Mouse (Mus musculus) midbrain, embryonic 16.5 days (tissue): Measurements from ENCODE around the gene Gns. TPM values are rescaled to one million over a fixed set of nuclear protein-coding genes. Genes with fewer than 3 reads are reported as not detected.
A peak's percentile ranks its signal among the peaks of the same experiment; 100 is the strongest.

Experiments
- ATAC-seq: fragments of 200-750 bp; cut with Nextera tagmentation; 2 replicates; pipeline ENCODE4 v1.8.0; 2017; ENCODE audit warnings: moderate TSS enrichment
- H3K27ac ChIP-seq: fragments of 300-500 bp; sonication (generic); 2 replicates; pipeline ENCODE4 v1.5.1; 2014; ENCODE audit warnings: mild to moderate bottlenecking, low read length, mixed read lengths
- H3K27me3 ChIP-seq: fragments of 300-500 bp; sonication (generic); 2 replicates; pipeline ENCODE4 v1.6.1; 2014; ENCODE audit warnings: low read depth, low read length, mixed read lengths; ENCODE audit not compliant: control insufficient read depth, insufficient read depth
- H3K36me3 ChIP-seq: fragments of 300-500 bp; sonication (generic); 2 replicates; pipeline ENCODE4 v1.6.1; 2014; ENCODE audit warnings: mild to moderate bottlenecking, low read length, moderate library complexity, mixed read lengths; ENCODE audit not compliant: control insufficient read depth, insufficient read depth
- H3K4me1 ChIP-seq: fragments of 300-500 bp; sonication (generic); 2 replicates; pipeline ENCODE4 v1.6.1; 2014; ENCODE audit warnings: mild to moderate bottlenecking, low read length, mixed read lengths; ENCODE audit not compliant: control insufficient read depth, insufficient read depth
- H3K4me2 ChIP-seq: fragments of 300-500 bp; sonication (generic); 2 replicates; pipeline ENCODE4 v1.6.1; 2014; ENCODE audit warnings: mild to moderate bottlenecking, low read length, mixed read lengths
- H3K4me3 ChIP-seq: fragments of 300-500 bp; sonication (generic); 2 replicates; pipeline ENCODE4 v1.5.1; 2014; ENCODE audit warnings: low read depth, mild to moderate bottlenecking, low read length, moderate library complexity, mixed read lengths
- H3K9ac ChIP-seq: fragments of 300-500 bp; sonication (generic); 2 replicates; pipeline ENCODE4 v1.6.1; 2014; ENCODE audit warnings: low read depth, low read length, mixed read lengths
- H3K9me3 ChIP-seq: fragments of 300-500 bp; sonication (generic); replicated peaks from 2 replicates; pipeline ENCODE4 v1.6.1; 2014; ENCODE audit warnings: mild to moderate bottlenecking, low read length, mixed read lengths; ENCODE audit not compliant: control insufficient read depth, poor library complexity, severe bottlenecking
- WGBS: fragments of 180-500 bp; shearing (Covaris S2); extraction: QIAGEN DNeasy Blood & Tissue Kit; methylation state at CpG from one replicate; pipeline ENCODE4 v1.1.7; 2014; 5-methylcytosine and 5-hydroxymethylcytosine counted together
- polyA plus RNA-seq: library from polyadenylated mRNA; unstranded; fragments of >200 nt; fragmentation: Nextera tagmentation; extraction: Ambion mirVana; gene quantifications from 2 replicates; pipeline ENCODE4 v1.2.1, GENCODE M21; 2015

Gene Gns
- polyA plus RNA-seq, 1 experiment from 2014 or later, result 38.3 TPM

- Histone ChIP-seq H3K36me3 (no peaks in the 10 kb centered on the region), H3K27ac (no peak overlapping the region), H3K27me3 (peaks cover 22% of the 10 kb centered on the region), H3K4me2 (peak overlapping the region; percentile 89), H3K9ac (no peak overlapping the region), H3K9me3 (no peaks in the 10 kb centered on the region), H3K4me1 (peaks cover 12% of the 10 kb centered on the region), H3K4me3 (peak overlapping the region; percentile 48)
- ATAC-seq, result no peak
- 36% methylated on average over 15 of the region's 15 CpGs for whole genome bisulfite sequencing
These were observed 13.1 kb upstream of the Gns start for GRCm38 (mm10) chr10:121351692-121352290.

- H3K9ac ChIP-seq, result no peak overlapping the region
- H3K4me2 ChIP-seq, result no peak overlapping the region
- H3K9me3 ChIP-seq, result no peaks in the 10 kb centered on the region
- no peak overlapping the region for H3K4me3 ChIP-seq
- no peak overlapping the region for H3K27ac ChIP-seq
- 90% methylated on average over 2 of the region's 2 CpGs for WGBS
- ATAC-seq, result no peak
- no peaks in the 10 kb centered on the region for H3K27me3 ChIP-seq
- H3K4me1 ChIP-seq, result peaks cover 3% of the 10 kb centered on the region
- no peaks in the 10 kb centered on the region for H3K36me3 ChIP-seq
These were observed 4.5 kb upstream of the Gns start for GRCm38 (mm10) chr10:121360358-121360757.

GRCm38 (mm10) chr10:121363201-121363600 lies 1.7 kb upstream of the Gns start:
- Histone ChIP-seq H3K36me3 (no peaks in the 10 kb centered on the region), H3K4me3 (no peak overlapping the region), H3K9ac (no peak overlapping the region), H3K9me3 (no peaks in the 10 kb centered on the region), H3K4me1 (peaks cover 16% of the 10 kb centered on the region), H3K27me3 (no peaks in the 10 kb centered on the region), H3K27ac (no peak overlapping the region), H3K4me2 (no peak overlapping the region)
- no peak for ATAC-seq
- 81% methylated on average over 8 of the region's 8 CpGs for WGBS

GRCm38 (mm10) chr10:121364306-121364705 lies 584 bp upstream of the Gns start:
- Histone ChIP-seq H3K9me3 (no peaks in the 10 kb centered on the region), H3K9ac (peak overlapping the region; percentile 83; the same call in 1 of the 2 replicates), H3K4me2 (peak overlapping the region; percentile 73), H3K27ac (no peak overlapping the region), H3K4me1 (peaks cover 16% of the 10 kb centered on the region), H3K27me3 (no peaks in the 10 kb centered on the region), H3K4me3 (peak overlapping the region; percentile 81), H3K36me3 (no peaks in the 10 kb centered on the region)
- peak; percentile 15; the same call in 1 of the 2 replicates for ATAC-seq
- 33% methylated on average over 15 of the region's 15 CpGs for WGBS

- no peak for ATAC-seq
- WGBS, result 10% methylated on average over 9 of the region's 9 CpGs
- H3K27ac ChIP-seq, result no peak overlapping the region
- H3K9me3 ChIP-seq, result no peaks in the 10 kb centered on the region
- H3K4me1 ChIP-seq, result peaks cover 16% of the 10 kb centered on the region
- no peaks in the 10 kb centered on the region for H3K27me3 ChIP-seq
- 0 out of 2 replicates have a peak, but pooled peaks cover 2% of the 10 kb centered on the region for H3K36me3 ChIP-seq
- peak overlapping the region; percentile 73 for H3K4me2 ChIP-seq
- H3K9ac ChIP-seq, result peak overlapping the region; percentile 83
- peak overlapping the region; percentile 81 for H3K4me3 ChIP-seq
These were observed 937 bp downstream of the Gns start for GRCm38 (mm10) chr10:121365781-121366272.

GRCm38 (mm10) chr10:121367271-121367670 lies 2.4 kb downstream of the Gns start:
- H3K4me1 ChIP-seq, result peaks cover 16% of the 10 kb centered on the region
- H3K9me3 ChIP-seq, result no peaks in the 10 kb centered on the region
- no peak overlapping the region for H3K27ac ChIP-seq
- H3K4me3 ChIP-seq, result no peak overlapping the region
- ATAC-seq, result no peak
- no peaks in the 10 kb centered on the region for H3K27me3 ChIP-seq
- H3K9ac ChIP-seq, result no peak overlapping the region
- no peak overlapping the region for H3K4me2 ChIP-seq
- 84% methylated on average over 13 of the region's 13 CpGs for WGBS
- H3K36me3 ChIP-seq, result 0 out of 2 replicates have a peak, but pooled peaks cover 5% of the 10 kb centered on the region

- Histone ChIP-seq H3K36me3 (0 out of 2 replicates have a peak, but pooled peaks cover 5% of the 10 kb centered on the region), H3K4me1 (peaks cover 16% of the 10 kb centered on the region), H3K27ac (no peak overlapping the region), H3K4me3 (no peak overlapping the region), H3K9me3 (no peaks in the 10 kb centered on the region), H3K4me2 (no peak overlapping the region), H3K27me3 (no peaks in the 10 kb centered on the region), H3K9ac (no peak overlapping the region)
- 87% methylated on average over 9 of the region's 9 CpGs for WGBS
- ATAC-seq, result no peak
These were observed 2.9 kb downstream of the Gns start for GRCm38 (mm10) chr10:121367780-121368179.

GRCm38 (mm10) chr10:121368783-121369465 lies 4.0 kb downstream of the Gns start:
- H3K4me3 ChIP-seq, result no peak overlapping the region
- no peaks in the 10 kb centered on the region for H3K27me3 ChIP-seq
- no peak overlapping the region for H3K4me2 ChIP-seq
- WGBS, result 82% methylated on average over 18 of the region's 18 CpGs
- H3K4me1 ChIP-seq, result peaks cover 16% of the 10 kb centered on the region
- H3K9me3 ChIP-seq, result no peaks in the 10 kb centered on the region
- H3K9ac ChIP-seq, result no peak overlapping the region
- ATAC-seq, result no peak
- peaks cover 9% of the 10 kb centered on the region for H3K36me3 ChIP-seq
- H3K27ac ChIP-seq, result no peak overlapping the region

GRCm38 (mm10) chr10:121370777-121371176 lies 5.9 kb downstream of the Gns start:
- no peak for ATAC-seq
- Histone ChIP-seq H3K9me3 (no peaks in the 10 kb centered on the region), H3K36me3 (peaks cover 19% of the 10 kb centered on the region), H3K27me3 (no peaks in the 10 kb centered on the region), H3K27ac (no peak overlapping the region), H3K4me1 (peaks cover 11% of the 10 kb centered on the region), H3K4me2 (no peak overlapping the region), H3K4me3 (no peak overlapping the region), H3K9ac (no peak overlapping the region)
- 93% methylated on average over 6 of the region's 6 CpGs for WGBS
